Mouse (Mus musculus) intestine, embryonic 16.5 days (tissue): ENCODE results near the gene Ampd3. TPM values are rescaled to one million over a fixed set of nuclear protein-coding genes. Genes with fewer than 3 reads are reported as not detected.
A peak's percentile ranks its signal among the peaks of the same experiment; 100 is the strongest.

Experiments
- ATAC-seq: fragments of 200-750 bp; cut with Nextera tagmentation; 2 replicates; pipeline ENCODE4 v1.8.0; 2017; ENCODE audit warnings: moderate TSS enrichment, moderate library complexity
- H3K27ac ChIP-seq: fragments of 300-500 bp; sonication (generic); 2 replicates; pipeline ENCODE4 v1.5.1; 2014; ENCODE audit warnings: mild to moderate bottlenecking, low read length
- H3K27me3 ChIP-seq: fragments of 300-500 bp; sonication (generic); replicated peaks from 2 replicates; pipeline ENCODE4 v1.6.1; 2014; ENCODE audit warnings: low read length, control low read depth, mixed read lengths; ENCODE audit not compliant: control insufficient read depth, insufficient read depth
- H3K36me3 ChIP-seq: fragments of 300-500 bp; sonication (generic); 2 replicates; pipeline ENCODE4 v1.6.1; 2014; ENCODE audit warnings: low read length, control low read depth; ENCODE audit not compliant: control insufficient read depth, insufficient read depth
- H3K4me1 ChIP-seq: fragments of 300-500 bp; sonication (generic); 2 replicates; pipeline ENCODE4 v1.6.1; 2014; ENCODE audit warnings: low read length, control low read depth, mixed read lengths; ENCODE audit not compliant: control insufficient read depth, insufficient read depth
- H3K4me2 ChIP-seq: fragments of 300-500 bp; sonication (generic); 2 replicates; pipeline ENCODE4 v1.6.1; 2014; ENCODE audit warnings: low read depth, low read length, control low read depth
- H3K4me3 ChIP-seq: fragments of 300-500 bp; sonication (generic); 2 replicates; pipeline ENCODE4 v1.5.1; 2014; ENCODE audit warnings: mild to moderate bottlenecking, low read length
- H3K9ac ChIP-seq: fragments of 300-500 bp; sonication (generic); 2 replicates; pipeline ENCODE4 v1.6.1; 2014; ENCODE audit warnings: low read depth, low read length
- H3K9me3 ChIP-seq: fragments of 300-500 bp; sonication (generic); 2 replicates; pipeline ENCODE4 v1.6.1; 2016; ENCODE audit warnings: low read length, control low read depth; ENCODE audit not compliant: control insufficient read depth
- WGBS: fragments of 180-500 bp; shearing (Covaris S2); extraction: QIAGEN DNeasy Blood & Tissue Kit; methylation state at CpG from one replicate; pipeline ENCODE4 v1.1.7; 2014; 5-methylcytosine and 5-hydroxymethylcytosine counted together
- polyA plus RNA-seq: library from polyadenylated mRNA; unstranded; fragments of >200 nt; fragmentation: Nextera tagmentation; extraction: Ambion mirVana; gene quantifications from 2 replicates; pipeline ENCODE4 v1.2.1, GENCODE M21; 2015

The Ampd3 gene
- polyA plus RNA-seq, 1 experiment from 2014 or later = 4.0 TPM

DNA sequence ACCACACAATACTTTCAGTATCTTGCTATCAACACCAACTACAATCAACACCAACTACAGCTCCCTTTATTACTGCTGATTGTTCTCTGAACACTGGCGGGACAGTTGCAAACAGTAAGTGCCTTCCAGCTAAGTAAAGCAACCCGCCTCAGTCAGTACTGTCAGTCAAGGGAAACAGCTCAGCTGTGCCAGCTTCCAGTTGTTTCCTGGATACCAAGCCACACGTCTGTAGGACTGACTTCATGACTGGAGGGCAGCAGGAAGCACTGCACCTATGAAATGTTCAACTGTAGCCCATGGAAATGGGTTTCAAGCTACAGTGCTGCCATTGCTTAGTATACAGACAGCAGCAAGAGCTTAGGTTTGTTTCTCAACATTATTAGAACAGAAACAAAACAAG, 66.5 kb downstream of the Ampd3 start:
- no peak overlapping the region for H3K4me3 ChIP-seq
- H3K9ac ChIP-seq = no peak overlapping the region
- no peak overlapping the region for H3K27ac ChIP-seq
- no peaks in the 10 kb centered on the region for H3K4me1 ChIP-seq
- H3K36me3 ChIP-seq = peaks cover 5% of the 10 kb centered on the region; the same call in 1 of the 2 replicates
- H3K4me2 ChIP-seq = no peak overlapping the region
- ATAC-seq = peak; percentile 44; the same call in 1 of the 2 replicates
- H3K27me3 ChIP-seq = no peaks in the 10 kb centered on the region
- no peaks in the 10 kb centered on the region for H3K9me3 ChIP-seq
- 57% methylated on average over 3 of the region's 3 CpGs for WGBS

DNA sequence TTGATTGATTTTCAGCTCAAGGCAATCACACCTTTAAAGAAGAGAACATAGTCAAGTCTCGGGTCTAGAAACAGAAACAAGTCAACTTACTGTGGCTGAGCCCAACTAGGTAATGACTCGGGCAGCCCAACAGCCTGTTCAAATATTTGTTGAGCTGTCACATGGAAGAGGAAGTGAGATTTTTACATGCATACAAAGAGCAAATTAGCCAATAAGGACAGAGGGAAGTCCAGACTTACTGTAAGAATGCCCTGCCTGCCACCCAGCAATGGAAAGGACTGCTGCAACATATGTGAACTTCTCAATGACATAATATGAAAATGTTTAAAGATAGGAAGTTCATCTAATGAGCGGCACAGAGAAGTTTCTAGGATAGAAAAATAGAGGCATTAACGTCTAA, 72.3 kb downstream of the Ampd3 start:
- Histone ChIP-seq H3K9ac (no peak overlapping the region), H3K4me2 (no peak overlapping the region), H3K4me3 (no peak overlapping the region), H3K4me1 (0 out of 2 replicates have a peak, but pooled peaks cover 3% of the 10 kb centered on the region), H3K27me3 (no peaks in the 10 kb centered on the region), H3K27ac (no peak overlapping the region), H3K9me3 (no peaks in the 10 kb centered on the region), H3K36me3 (no peaks in the 10 kb centered on the region)
- 49% methylated on average over 4 of the region's 4 CpGs for WGBS
- ATAC-seq = no peak

DNA sequence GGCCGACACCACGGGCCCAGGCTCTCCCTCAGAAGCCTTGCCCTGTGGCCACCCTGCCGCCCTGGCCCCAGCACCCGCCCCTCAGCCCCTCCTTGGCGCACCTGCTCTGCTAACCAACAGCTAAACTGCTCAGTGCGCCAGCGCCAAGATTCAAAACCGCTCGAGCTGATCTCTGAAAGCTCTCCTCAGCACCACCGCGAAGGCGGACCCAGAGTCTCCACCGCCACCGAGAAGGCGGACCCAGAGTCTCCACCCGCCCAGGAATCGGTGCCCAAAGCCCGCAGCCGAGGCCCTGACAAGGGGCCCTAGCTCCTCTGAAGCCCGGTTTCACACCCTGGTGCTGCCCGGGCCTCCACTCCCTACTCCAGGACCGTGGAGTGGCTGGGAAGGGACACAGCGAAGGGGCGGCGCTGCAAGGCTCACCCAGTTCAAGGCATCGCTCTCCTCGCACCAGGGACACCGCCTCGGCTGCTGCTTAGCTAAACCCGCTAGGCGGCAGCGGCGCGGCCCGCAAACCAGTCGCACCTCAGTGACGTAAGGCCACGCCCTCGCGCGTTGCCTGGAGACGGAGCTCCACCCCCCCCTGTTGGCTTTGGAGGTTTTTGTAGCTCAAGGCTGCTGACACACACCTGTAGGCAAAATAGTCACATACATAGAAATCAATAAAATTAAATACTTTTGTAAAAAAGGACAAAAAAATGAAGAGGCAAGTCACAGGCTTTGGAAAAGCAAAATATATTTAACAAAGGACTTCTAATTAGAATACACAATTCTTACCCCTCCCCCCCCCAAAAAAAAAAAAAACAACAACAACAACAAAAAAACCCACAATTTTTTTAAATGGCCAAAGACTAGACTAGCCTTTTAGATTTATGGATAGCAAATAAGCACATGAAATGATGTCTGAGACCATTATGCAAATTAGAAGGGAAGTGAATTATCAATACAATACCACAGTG, 76.2 kb downstream of the Ampd3 start, which contains the start of gene Rnf141:
Gene Rnf141, minus strand, starts transcription at position 542 of the 959 bp plus-strand sequence.
- whole genome bisulfite sequencing = under 1% methylated on average over 42 of the region's 42 CpGs
- Histone ChIP-seq H3K9me3 (no peaks in the 10 kb centered on the region), H3K9ac (peak within 1 kb of the TSS; percentile 93)

DNA sequence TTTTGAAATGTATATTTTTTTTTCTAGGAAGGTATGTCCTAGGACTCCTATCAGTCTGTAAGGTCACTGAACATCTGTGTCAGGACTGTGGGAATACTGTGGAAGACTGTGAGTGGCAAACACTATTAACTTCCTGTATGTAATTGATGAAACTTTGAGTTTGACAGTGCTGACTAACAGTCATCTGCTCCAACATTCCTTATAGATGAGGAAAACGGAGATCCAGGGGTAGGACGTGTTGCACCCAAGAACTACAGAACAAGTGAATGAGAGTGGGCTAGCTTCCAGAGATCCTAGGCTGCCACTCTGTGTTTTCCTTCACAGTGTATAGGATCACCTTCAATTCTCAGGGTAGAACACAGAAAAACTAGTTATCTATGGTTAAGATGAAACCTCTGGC, 79.3 kb downstream of the Ampd3 start:
- no peak overlapping the region for H3K4me3 ChIP-seq
- H3K9ac ChIP-seq = no peak overlapping the region
- no peaks in the 10 kb centered on the region for H3K27me3 ChIP-seq
- ATAC-seq = no peak
- peaks cover 11% of the 10 kb centered on the region for H3K4me1 ChIP-seq
- H3K27ac ChIP-seq = no peak overlapping the region
- H3K4me2 ChIP-seq = no peak overlapping the region
- no peaks in the 10 kb centered on the region for H3K9me3 ChIP-seq
- 77% methylated on average over 2 of the region's 2 CpGs for WGBS
- no peaks in the 10 kb centered on the region for H3K36me3 ChIP-seq

More for the DNA sequence above, 76.2 kb downstream of the Ampd3 start, which contains the start of gene Rnf141:
- Histone ChIP-seq H3K36me3 (no peaks in the 10 kb centered on the region), H3K4me3 (peak within 1 kb of the TSS; percentile 91), H3K4me2 (peak within 1 kb of the TSS; percentile 83), H3K4me1 (0 out of 2 replicates have a peak, but pooled peaks cover 3% of the 10 kb centered on the region), H3K27me3 (no peaks in the 10 kb centered on the region), H3K27ac (peak within 1 kb of the TSS; percentile 99)
- peak; percentile 93 for ATAC-seq

DNA sequence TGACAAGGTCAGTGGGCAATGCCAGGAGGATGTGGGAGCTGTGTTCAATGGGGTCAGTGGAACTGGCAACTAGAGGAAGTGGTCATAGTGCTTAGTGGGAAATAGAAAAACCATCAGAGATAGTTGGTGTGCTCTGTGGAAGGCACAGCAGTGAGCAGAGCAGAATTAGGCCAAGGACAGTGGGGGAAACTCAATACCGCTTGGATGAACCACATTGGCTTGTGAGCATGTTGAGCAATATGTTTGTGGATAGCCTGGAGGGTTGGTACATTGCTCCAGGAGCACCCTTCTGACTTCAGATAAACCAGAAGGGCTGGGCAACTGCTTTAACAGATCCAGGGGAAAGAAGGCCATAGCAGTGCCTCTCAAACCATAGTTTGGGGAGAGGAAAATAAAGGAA, 80.4 kb downstream of the Ampd3 start:
- Histone ChIP-seq H3K27me3 (no peaks in the 10 kb centered on the region), H3K4me2 (no peak overlapping the region), H3K9ac (no peak overlapping the region), H3K4me3 (no peak overlapping the region), H3K36me3 (no peaks in the 10 kb centered on the region), H3K9me3 (no peaks in the 10 kb centered on the region), H3K4me1 (peaks cover 10% of the 10 kb centered on the region), H3K27ac (no peak overlapping the region)
- ATAC-seq = no peak
- WGBS = 83% methylated on average over 1 of the region's 1 CpGs

DNA sequence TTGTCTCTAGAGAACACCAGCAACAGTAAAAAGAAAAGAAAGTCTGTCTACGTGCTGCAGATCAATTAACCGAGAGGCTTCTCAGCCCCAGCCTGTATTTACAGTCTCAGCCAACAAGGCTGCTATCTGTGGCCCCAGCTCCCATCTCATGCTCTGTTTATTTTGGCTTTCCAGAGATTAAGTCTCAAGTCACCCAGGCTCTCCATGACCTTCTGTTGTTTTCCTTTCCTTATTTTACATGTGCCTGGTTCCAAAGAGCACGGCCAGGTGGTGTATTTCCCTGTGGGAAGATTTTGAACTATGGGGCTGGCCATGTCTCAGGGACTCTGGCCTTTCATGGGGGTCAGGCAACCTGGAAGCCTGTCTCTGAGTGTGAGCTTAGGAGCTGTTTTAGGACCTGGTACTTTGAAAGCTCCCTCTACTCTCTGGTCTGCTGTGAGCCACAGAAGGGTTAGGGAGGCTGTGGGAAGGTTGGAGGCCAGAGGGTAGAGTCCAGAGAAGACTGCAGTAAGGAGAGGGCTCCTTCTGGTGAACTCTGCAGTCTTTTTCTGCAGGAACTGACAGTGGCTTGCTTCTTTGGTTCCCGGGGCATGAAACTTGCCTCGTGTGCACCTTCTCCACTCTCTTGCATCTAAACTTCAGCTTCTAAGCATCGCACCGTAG, 83.7 kb downstream of the Ampd3 start:
- Histone ChIP-seq H3K27ac (peak overlapping the region; percentile 91), H3K9ac (0 out of 2 replicates have a peak overlapping the region, but pooled peaks have one; percentile 19), H3K4me1 (peaks cover 26% of the 10 kb centered on the region), H3K36me3 (no peaks in the 10 kb centered on the region), H3K4me2 (peak overlapping the region; percentile 12; the same call in 1 of the 2 replicates), H3K9me3 (no peaks in the 10 kb centered on the region), H3K4me3 (no peak overlapping the region), H3K27me3 (no peaks in the 10 kb centered on the region)
- ATAC-seq = peak; percentile 81
- 60% methylated on average over 7 of the region's 7 CpGs for WGBS

DNA sequence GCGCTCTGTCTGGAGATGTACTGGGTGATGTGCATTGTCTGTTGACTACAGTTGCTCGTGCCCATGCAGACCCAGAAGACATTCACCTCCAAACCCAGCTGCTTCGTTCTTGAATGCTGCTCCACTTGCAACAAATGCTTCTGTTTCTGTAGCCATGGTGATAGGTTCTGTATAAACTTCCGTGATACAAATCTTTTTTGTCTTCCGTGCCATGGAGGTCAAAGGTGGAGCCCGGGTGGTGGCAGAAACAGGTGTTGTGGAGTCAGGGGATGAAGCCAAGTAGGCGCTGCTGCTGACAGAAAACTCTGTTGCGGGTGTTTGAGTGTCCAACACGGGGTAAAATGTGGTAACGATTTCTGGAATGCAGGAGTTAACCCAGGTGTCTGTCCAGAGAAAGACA, 85.6 kb downstream of the Ampd3 start:
- no peaks in the 10 kb centered on the region for H3K27me3 ChIP-seq
- no peaks in the 10 kb centered on the region for H3K36me3 ChIP-seq
- peaks cover 26% of the 10 kb centered on the region for H3K4me1 ChIP-seq
- no peak for ATAC-seq
- no peak overlapping the region for H3K4me2 ChIP-seq
- H3K9me3 ChIP-seq = no peaks in the 10 kb centered on the region
- H3K27ac ChIP-seq = no peak overlapping the region
- WGBS = 51% methylated on average over 10 of the region's 10 CpGs
- no peak overlapping the region for H3K4me3 ChIP-seq
- H3K9ac ChIP-seq = no peak overlapping the region

DNA sequence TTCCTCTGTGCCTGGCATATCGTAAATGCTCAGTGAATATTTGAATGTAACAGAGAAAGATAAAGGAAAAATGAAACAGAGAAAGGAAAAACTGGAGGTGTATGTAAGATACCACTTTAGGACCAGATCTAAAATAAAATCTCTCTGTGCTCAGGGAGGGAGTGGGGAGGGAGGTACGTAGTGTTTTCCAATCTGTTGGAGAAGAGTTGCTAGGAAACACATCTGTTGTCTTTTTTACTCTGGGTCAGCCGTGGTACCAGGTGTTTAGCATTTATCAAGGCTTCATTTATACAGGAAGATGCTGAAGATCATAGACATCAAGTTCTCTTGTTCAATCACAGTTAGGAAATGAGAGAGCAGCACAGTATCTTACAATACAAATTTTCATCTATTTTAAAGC, 86.5 kb downstream of the Ampd3 start:
- Histone ChIP-seq H3K27ac (no peak overlapping the region), H3K4me2 (no peak overlapping the region), H3K4me3 (no peak overlapping the region), H3K9me3 (no peaks in the 10 kb centered on the region), H3K9ac (no peak overlapping the region), H3K4me1 (peaks cover 32% of the 10 kb centered on the region), H3K36me3 (no peaks in the 10 kb centered on the region), H3K27me3 (no peaks in the 10 kb centered on the region)
- no peak for ATAC-seq
- 50% methylated on average over 3 of the region's 3 CpGs for WGBS

DNA sequence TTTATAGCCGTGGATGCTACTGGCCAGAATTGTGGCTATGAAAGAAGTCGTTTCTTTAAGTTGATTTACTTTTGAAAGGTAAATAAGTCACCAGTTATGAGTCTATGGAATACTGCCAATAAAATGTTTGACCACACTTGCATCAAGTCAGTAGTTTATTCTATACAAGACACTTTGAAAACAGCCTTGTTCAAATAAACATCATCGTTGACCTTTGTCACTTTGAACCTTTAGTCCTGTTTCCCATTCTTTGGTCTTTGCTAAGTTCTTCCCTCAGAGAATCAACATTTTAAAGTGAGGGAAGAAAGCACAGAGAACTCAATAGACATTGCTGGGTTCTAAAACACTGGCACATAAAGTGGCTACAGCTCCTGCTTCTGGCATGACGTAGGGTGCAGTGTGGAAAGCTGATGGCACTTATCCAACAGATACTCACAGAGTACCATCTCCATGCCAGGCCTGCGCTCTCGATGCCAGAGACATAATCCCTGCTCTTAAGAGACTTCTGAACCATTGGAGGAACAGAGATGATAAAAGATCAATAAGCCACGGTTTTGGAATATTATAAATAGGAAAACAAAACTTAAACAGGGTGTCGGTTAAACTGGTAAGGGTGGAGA, 87.0 kb downstream of the Ampd3 start:
- H3K27ac ChIP-seq = no peak overlapping the region
- no peak overlapping the region for H3K4me3 ChIP-seq
- no peak overlapping the region for H3K4me2 ChIP-seq
- H3K4me1 ChIP-seq = peaks cover 36% of the 10 kb centered on the region
- 61% methylated on average over 8 of the region's 8 CpGs for WGBS
- H3K27me3 ChIP-seq = no peaks in the 10 kb centered on the region
- H3K36me3 ChIP-seq = no peaks in the 10 kb centered on the region
- no peak overlapping the region for H3K9ac ChIP-seq
- no peaks in the 10 kb centered on the region for H3K9me3 ChIP-seq
- no peak for ATAC-seq
